Mouse (Mus musculus): ENCODE data around the gene Rasgef1c.

The Rasgef1c gene

GRCm38 (mm10) chr11:49901659-49902458 lies at the start of gene Rasgef1c:
Gene Rasgef1c (plus strand): TSS chr11:49901835.
- peak; percentile 62 for DNase-seq

DNA sequence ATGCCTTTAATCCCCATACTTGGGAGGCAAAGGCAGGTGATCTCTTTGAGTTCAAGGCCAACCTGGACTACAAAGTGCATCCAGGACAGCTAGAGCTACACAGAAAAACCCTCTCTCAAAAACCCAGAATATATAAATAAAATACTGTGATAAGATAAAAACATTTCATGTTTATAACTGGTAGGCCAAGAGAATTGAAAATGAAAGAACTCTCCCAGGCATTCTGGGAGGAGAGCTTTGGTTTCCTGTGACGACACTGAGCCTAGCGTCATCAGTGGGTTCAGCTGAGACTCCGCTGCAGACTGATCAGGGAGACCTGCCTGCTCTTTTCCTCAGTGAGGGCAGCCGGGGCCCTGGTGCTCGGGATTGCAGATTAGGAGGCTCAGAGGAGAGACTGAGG lies 46.5 kb upstream of the Rasgef1c start:
- DNase-seq: peak; percentile 10

DNA sequence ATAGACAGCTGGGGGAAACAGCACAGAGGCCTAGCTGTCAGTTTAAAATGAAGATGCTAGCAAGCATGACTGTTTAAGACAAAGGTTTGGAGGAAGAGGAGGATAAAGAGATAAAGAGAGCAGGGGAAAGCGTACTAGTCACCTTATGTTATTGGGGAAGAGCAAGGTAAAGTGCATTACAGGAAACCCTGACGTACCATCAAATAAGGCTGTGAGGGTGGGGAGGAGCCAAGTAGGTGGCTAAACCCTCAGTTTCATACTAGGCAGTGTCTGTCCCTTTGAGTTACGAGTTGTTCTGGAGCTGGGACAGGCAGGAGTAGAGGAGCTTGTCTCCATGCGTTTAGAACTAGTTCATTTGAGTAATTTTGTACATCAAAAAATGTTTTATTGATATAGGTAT lies 40.5 kb upstream of the Rasgef1c start:
- no peak for DNase-seq

DNA sequence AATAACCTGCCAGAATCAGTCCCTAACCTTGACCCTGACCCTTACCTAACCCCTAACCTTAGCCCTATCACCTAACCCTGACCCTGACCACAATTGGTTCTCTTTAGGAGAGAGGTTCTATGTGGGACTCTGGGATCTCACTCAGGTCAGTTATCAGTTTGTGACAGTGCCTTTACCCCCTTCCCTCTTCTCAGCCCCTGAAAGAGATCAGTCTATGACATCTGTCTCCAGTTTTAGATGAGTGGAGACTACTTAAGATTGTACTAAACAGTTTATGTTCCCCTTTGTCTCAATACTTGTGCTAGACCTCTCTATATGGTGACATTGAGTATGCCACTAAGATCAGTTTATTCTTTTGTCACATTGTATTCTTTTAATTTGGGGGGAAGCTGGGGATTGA lies 37.7 kb upstream of the Rasgef1c start:
- no peak for DNase-seq

DNA sequence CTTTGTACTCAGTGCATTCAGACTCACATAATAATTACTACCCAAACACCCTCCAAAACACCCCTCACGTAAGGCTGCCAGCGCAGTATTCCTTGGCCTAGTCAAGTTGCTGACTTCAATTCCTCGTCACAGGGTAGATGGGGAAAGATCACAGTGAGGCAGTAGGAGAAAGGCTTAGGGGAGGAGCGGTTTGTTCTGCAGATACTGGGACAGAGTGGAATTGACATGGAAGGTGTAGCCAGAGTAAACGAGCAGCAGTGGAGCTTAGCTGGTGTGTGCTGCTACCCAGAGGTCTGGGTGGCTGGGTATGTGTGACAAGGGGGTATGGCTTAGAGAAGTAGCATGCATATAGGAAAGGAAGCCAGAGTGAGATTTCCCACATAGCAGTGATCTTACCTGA lies 34.3 kb upstream of the Rasgef1c start:
- no peak for DNase-seq

DNA sequence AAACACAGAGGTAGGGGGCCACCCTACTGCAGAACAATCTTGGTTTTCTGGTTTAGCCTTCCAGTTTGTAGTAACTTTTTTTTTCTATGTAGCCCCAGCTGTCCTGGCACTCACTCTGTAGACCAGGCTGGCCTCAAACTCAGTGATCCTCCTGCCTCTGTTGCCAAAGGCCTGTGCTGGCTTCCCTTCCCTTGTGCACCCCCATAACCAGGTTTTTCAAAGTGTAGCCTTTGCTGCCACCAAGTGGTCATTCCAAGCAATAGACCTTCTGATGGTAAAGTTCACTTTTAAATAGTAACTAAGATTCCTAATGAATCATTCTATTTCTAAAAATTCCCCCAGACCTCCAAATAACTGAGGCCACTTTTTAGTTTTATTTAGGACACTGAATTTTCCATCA lies 31.9 kb upstream of the Rasgef1c start:
- DNase-seq: peak; percentile 63

DNA sequence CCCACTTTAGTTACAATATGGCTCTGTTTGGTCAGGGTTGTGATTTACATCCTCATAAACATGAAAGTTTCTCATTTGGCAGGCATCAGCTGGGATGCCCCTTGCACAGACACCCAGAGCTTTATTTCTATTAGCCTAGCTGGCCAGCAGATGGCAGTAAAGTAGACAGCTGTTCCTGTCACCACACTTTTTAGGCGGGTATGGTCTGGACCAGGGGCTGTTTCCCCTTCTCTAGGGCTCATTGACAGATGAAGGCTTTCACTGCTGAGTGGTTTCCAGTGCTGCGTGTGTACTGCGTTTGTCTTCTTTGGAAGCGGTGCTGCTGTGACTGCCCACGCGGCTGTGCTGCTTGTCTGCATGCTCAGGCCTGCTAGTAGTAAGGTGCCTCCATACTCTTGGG lies 29.7 kb upstream of the Rasgef1c start:
- DNase-seq: peak; percentile 20

- no peak for DNase-seq
Observed at GRCm38 (mm10) chr11:49872779-49873178, 28.9 kb upstream of the Rasgef1c start.

- no peak for DNase-seq
Observed at GRCm38 (mm10) chr11:49876948-49877817, 24.5 kb upstream of the Rasgef1c start.

DNA sequence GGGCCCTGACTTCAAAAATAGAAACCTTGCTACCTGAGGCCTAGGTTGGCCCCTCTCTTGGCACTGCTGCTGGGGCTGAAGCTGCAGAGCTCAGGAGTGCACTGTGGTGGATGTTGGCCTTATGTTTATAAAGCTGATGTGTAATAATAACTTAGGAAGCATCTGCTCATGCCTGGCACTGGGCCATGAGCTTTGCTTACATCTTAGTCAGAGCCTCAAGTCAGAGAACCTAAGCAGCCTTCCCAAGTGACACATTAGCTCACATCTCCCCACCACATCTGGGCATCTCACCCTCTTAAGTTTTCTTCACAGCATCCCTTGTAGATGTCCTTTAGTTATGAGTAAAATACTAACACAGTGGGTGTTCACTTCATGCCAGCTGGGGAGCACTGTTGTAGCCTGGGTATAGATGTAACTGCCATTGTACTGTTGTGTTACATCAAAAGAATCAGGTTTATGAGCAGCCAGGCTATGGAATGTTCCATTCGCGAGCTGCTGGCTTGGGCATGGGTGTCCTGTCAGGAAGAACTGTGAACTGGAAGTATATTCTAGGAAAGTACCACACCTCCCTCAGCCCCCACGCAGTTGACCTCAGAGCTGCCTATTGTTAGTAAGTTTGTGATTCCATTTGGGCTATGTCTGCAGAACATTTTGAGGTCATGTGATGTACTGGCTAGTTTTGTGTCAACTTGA lies 21.5 kb upstream of the Rasgef1c start:
- DNase-seq: no peak

DNA sequence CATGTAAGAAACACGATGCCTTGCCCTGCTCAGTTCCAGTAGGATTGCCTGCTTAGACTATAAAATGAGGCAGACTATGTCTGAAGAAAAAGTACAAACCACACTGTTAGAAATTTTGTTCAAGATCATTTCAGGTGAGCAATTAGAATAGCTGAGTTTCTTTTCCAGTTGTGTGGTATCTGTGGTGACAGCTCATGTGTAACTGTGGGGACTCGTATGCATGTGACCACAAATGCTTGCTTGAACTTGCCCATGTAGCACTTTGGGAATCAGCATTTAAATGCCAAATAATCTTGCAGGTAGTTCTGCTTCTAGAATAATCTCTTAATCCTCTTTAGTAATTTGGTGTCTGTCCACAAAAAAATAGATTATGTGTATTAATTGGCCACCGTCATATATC lies 18.2 kb upstream of the Rasgef1c start:
- no peak for DNase-seq

GRCm38 (mm10) chr11:49888469-49888868 lies 13.2 kb upstream of the Rasgef1c start:
- no peak for DNase-seq

GRCm38 (mm10) chr11:49891993-49892392 lies 9.6 kb upstream of the Rasgef1c start:
- no peak for DNase-seq

DNA sequence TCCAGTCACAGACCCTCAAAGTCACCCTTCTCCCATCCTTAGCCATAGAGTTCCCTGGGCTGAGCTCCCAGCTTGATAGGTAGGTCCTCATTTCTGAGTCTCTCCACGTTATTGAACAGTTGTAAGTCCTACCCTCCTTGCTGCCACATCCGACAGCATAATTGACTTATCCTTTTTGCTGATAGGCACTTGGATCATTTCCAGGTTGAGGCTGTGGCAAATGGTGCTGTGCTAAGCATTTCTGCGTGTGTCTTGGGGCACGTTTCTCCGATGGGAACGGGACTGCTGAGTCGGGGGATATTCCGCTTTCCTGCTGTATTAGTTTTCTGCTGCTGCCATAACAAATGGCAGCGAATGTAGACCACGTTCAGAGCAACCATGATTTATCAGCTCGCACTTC lies 7.8 kb upstream of the Rasgef1c start:
- no peak for DNase-seq

- DNase-seq: no peak
Observed at GRCm38 (mm10) chr11:49895966-49896590, 5.6 kb upstream of the Rasgef1c start.

- no peak for DNase-seq
Observed at GRCm38 (mm10) chr11:49900043-49900442, 1.6 kb upstream of the Rasgef1c start.

DNA sequence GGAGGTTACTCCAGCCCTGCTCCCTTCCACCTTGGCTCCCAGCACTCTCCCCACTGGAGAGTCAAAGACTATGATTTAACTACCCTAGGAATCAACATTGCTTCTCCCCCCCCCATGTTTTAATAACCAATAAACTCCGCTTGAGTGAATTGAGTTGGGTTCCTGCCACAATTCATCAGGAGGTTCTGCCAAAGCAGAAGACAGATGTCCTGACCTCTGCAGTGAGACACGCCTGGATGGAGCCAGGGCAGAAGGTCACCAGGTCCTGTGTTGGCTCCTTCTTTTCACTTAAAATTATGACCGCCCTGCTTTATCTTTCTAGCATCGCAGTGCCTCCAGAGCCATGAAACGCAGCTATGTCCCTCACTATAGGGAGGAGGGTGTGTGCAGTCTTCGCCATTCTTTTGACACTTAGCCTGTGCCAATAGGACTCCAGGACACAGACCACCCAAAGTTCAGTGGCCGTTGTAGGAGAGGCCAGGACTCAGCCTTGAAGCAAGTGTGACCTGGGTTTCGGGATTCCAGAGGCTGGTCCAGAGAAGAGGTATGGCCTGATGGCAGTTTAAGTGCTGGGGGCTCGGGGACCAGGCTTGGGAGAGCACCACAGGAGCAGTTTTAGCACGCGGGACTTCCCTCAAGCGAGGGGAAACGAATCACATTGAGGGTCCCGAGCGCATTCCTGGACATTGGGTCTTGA lies 525 bp upstream of the Rasgef1c start:
- DNase-seq: no peak

DNA sequence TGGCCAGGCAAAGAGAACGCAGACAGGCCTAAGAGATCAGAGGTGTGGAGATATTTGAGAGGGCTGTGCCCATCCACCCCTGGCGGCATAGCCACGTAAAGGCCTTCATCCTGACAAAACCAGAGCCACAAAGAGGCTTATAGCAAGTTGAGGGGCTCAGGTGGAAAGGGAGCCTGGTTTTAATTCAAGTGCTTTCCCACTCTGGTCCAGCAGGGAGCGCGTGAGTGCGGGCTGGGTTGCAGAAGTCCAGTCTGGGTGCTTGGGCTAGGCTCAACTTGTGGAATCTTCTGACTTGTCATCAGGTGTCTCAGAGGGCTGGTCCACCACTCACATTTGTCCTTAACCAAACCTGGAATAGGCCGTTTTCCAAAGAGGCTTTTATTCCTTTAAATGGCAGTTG lies 1.7 kb downstream of the Rasgef1c start:
- peak; percentile 63 for DNase-seq

- no peak for DNase-seq
Observed at GRCm38 (mm10) chr11:49918521-49919180, 17.0 kb downstream of the Rasgef1c start.

DNA sequence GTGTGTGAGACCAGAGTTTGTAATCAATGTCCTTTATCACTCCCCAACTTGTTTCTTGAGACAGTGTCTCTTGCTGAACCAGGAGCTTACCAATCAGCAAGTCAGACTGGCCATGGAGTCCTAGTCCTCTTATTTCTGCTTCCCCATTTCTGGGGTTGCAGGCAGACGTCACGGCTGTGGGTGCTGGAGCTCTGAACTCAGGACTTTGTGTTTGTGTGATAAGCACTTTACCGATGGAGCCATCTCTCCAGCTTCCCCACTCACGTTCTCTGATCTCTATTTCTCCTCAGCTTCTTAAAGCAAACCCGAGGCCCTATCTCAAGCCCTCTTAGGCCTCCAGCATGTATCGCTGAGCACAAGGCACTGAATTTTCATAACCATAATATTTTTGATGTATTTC lies 17.7 kb downstream of the Rasgef1c start:
- DNase-seq: no peak

DNA sequence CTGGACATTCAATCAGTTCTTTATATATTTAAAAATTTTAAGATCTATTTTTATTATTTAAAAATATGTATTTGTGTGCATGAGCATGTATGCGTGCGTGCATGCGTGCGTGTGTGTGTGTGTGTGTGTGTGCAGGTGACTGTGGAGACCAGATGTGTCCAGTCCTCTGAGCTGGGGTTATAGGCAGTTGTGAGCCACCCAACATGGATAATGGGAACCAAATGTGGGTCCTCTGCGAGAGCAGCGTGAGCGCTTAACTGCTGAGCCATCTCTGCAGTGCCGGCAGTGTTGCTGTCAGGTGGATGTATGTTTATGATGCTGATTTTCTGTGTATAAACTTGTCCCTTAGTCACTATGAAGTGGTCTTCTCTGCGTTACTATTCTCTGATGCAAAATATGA lies 21.9 kb downstream of the Rasgef1c start:
- no peak for DNase-seq

- no peak for DNase-seq
Observed at GRCm38 (mm10) chr11:49926183-49926582, 24.5 kb downstream of the Rasgef1c start.
